Mouse (Mus musculus) cerebellum, adult 2 months (tissue): ENCODE data around the gene Gpr183. TPM values are rescaled to one million over a fixed set of nuclear protein-coding genes. Genes with fewer than 3 reads are reported as not detected.

Source experiments
- DNase-seq, 2 experiments: peaks; one replicate each; pipeline ENCODE4 v3.0.0; 2021
- H3K27ac ChIP-seq: fragments of 200-500 bp; 2 replicates; pipeline ENCODE4 v1.5.1; 2012; ENCODE audit warnings: low read length, control low read depth, inconsistent platforms; ENCODE audit not compliant: insufficient read depth
- H3K27me3 ChIP-seq: fragments of 200-500 bp; 2 replicates; pipeline ENCODE4 v1.6.1; 2012; ENCODE audit warnings: inconsistent platforms, mild to moderate bottlenecking, low read length, moderate library complexity; ENCODE audit not compliant: control insufficient read depth, insufficient read depth
- H3K4me1 ChIP-seq: fragments of 200-500 bp; 2 replicates; pipeline ENCODE4 v1.6.1; 2011; ENCODE audit warnings: low read length; ENCODE audit not compliant: control insufficient read depth, insufficient read depth
- H3K4me3 ChIP-seq: fragments of 200-500 bp; replicated peaks from 2 replicates; pipeline ENCODE3; 2011; ENCODE audit warnings: mild to moderate bottlenecking, low read depth, low read length, control low read depth; ENCODE audit not compliant: insufficient read depth
- CTCF ChIP-seq: fragments of 200-500 bp; IDR thresholded peaks from 2 replicates; pipeline ENCODE4 v1.5.1; 2011; ENCODE audit warnings: low read depth, mild to moderate bottlenecking, control low read depth, low read length, moderate library complexity, borderline replicate concordance; ENCODE audit not compliant: insufficient read depth
- POLR2A ChIP-seq: fragments of 200-500 bp; IDR thresholded peaks from 2 replicates; pipeline ENCODE4 v1.6.1; 2011; ENCODE audit warnings: low read length, control low read depth, borderline replicate concordance; ENCODE audit not compliant: insufficient read depth
- WGBS: fragments of 180-500 bp; shearing (Covaris S2); methylation state at CpG from one replicate; pipeline ENCODE4 v1.1.7; 2018; 5-methylcytosine and 5-hydroxymethylcytosine counted together
- polyA plus RNA-seq: library from polyadenylated mRNA; depleted of rRNA; stranded (reverse); fragments of >200 nt; gene quantifications from 2 replicates; pipeline ENCODE4 v1.2.3, GENCODE M21; 2012; rRNA removed

Gene Gpr183
- polyA plus RNA-seq, 1 experiment: 0.33 TPM

DNA sequence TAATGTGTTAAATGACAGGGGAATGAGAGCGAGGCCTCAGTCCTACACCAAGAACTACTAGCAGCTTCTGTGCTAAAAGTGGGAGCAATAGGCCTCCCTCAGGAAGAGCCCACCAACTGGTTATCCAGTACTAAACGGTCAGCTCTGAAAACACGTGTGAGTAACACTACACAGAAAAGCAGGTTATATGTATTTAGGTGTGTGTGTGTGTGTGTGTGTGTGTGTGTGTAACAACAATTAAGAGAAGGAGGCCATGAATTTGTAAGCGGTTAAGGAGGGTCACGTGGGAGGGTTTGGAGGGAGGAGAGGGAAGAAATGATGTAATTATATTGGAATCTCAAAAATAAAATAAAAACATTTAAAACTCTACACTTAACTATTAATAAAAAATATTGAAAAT is 49.9 kb downstream of the Gpr183 start:
- DNase-seq: no peak
- Histone ChIP-seq H3K4me1 (no peaks in the 10 kb centered on the region), H3K27ac (no peak overlapping the region), H3K4me3 (no peak overlapping the region), H3K27me3 (no peaks in the 10 kb centered on the region)
- no peak for TF ChIP-seq CTCF
- no peak for TF ChIP-seq POLR2A
- 92% methylated on average over 5 of the region's 5 CpGs for WGBS

DNA sequence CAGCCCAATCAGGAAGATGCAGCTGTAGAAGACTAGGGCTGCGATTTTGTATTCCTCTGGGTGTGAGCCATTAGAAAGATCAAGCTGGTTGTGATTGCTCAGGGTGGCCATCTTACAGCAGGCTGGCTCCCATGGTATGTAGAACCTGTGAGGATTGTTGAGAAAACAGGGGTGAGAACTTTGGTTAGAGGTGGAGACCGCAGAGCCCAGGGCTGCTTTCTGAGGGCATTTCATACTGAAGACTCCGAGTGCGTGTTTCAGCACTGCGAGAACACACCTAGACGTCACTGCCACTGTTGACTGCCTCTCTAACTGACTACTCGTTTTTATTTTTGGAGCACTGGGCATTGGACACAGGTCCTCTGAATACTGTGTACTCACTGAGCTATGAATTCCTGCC is 52.5 kb downstream of the Gpr183 start:
- Histone ChIP-seq H3K4me1 (no peaks in the 10 kb centered on the region), H3K27ac (no peak overlapping the region), H3K4me3 (no peak overlapping the region), H3K27me3 (no peaks in the 10 kb centered on the region)
- WGBS: 92% methylated on average over 7 of the region's 7 CpGs
- no peak for DNase-seq
- TF ChIP-seq CTCF: no peak
- no peak for TF ChIP-seq POLR2A

DNA sequence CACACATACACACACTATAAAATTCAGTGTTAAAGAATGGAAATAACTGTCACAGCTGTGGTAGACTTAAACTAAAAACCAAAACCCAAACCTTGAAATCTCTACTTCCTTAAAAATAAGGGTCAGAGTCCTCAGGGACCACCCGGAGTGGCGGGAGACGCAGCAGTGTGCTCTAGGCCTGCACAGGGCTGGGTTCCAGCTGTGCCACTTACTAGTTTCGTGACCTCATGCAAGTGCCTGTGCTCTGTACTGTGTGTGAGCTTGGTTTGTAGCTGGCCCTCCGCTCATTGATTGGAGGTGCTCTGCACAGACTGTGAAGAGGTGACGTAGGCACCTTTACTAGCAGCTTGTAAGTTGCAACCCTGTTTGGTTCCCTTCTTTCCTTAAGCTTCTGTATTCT is 55.1 kb downstream of the Gpr183 start:
- TF ChIP-seq POLR2A (no peak), CTCF (no peak)
- 94% methylated on average over 6 of the region's 6 CpGs for WGBS
- Histone ChIP-seq H3K27ac (no peak overlapping the region), H3K4me1 (no peaks in the 10 kb centered on the region), H3K4me3 (no peak overlapping the region), H3K27me3 (no peaks in the 10 kb centered on the region)
- DNase-seq: no peak

GRCm38 (mm10) chr14:121906992-121907681 is 57.9 kb downstream of the Gpr183 start:
- Histone ChIP-seq H3K27ac (no peak overlapping the region), H3K27me3 (no peaks in the 10 kb centered on the region), H3K4me1 (no peaks in the 10 kb centered on the region; the same call in 1 of the 2 replicates), H3K4me3 (no peak overlapping the region)
- no peak for DNase-seq
- TF ChIP-seq POLR2A (no peak), CTCF (no peak)
- WGBS: 89% methylated on average over 11 of the region's 11 CpGs

GRCm38 (mm10) chr14:121906341-121906991 is 58.5 kb downstream of the Gpr183 start:
- no peak overlapping the region for H3K4me3 ChIP-seq
- H3K4me1 ChIP-seq: no peaks in the 10 kb centered on the region; the same call in 1 of the 2 replicates
- WGBS: 90% methylated on average over 8 of the region's 8 CpGs
- DNase-seq: no peak
- no peak overlapping the region for H3K27ac ChIP-seq
- no peaks in the 10 kb centered on the region for H3K27me3 ChIP-seq
- TF ChIP-seq CTCF: no peak
- no peak for TF ChIP-seq POLR2A

DNA sequence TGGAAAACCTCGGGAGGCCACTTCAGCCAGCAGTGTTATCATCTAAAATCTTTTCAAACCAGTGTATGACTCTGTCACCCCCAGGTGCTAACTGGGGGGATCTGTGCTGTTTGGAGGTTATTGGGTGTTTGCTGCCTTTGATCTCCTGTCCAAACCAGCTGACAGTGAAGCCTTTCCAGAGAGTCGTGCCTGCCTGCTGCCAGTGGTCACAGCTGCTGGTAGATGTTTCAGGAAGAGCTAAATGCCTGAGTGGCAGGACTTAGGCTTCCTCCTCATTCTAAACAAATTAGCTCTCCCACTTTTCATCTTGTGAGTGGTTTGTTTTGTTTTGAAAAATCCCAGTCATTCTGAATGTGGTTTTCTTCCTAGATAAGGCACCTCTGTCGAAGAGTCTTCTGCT is 60.2 kb downstream of the Gpr183 start:
- no peaks in the 10 kb centered on the region; the same call in 1 of the 2 replicates for H3K4me1 ChIP-seq
- H3K4me3 ChIP-seq: no peak overlapping the region
- 45% methylated on average over 3 of the region's 3 CpGs for WGBS
- no peaks in the 10 kb centered on the region for H3K27me3 ChIP-seq
- TF ChIP-seq CTCF (no peak), POLR2A (no peak)
- DNase-seq: no peak
- H3K27ac ChIP-seq: no peak overlapping the region

- no peaks in the 10 kb centered on the region; the same call in 1 of the 2 replicates for H3K4me1 ChIP-seq
- no peak for DNase-seq
- H3K27ac ChIP-seq: no peak overlapping the region
- H3K4me3 ChIP-seq: no peak overlapping the region
- 90% methylated on average over 7 of the region's 7 CpGs for WGBS
- no peaks in the 10 kb centered on the region for H3K27me3 ChIP-seq
- TF ChIP-seq POLR2A (no peak), CTCF (no peak)
Measured at GRCm38 (mm10) chr14:121903381-121903876, 61.6 kb downstream of the Gpr183 start.

Other genes with a start within 250 kb of the Gpr183 start
- gene Dock9, start 167.4 kb downstream of the Gpr183 start, polyA plus RNA-seq: 140 TPM in 2 replicates
- 44.4 and 45.6 TPM in 2 replicates for gene Ubac2, start 86.6 kb downstream of the Gpr183 start, polyA plus RNA-seq
- 0.06 TPM in 1 of 2 replicates, not detected in the other for gene Gpr18, start 49.4 kb downstream of the Gpr183 start, polyA plus RNA-seq
- 0.28 and 0.29 TPM in 2 replicates for gene Timm8a2, start 69.5 kb upstream of the Gpr183 start, polyA plus RNA-seq
- 81.4 and 90.7 TPM in 2 replicates for gene Tm9sf2, start 141.8 kb upstream of the Gpr183 start, polyA plus RNA-seq
- 38.1 and 40.6 TPM in 2 replicates for gene Clybl, start 216.5 kb upstream of the Gpr183 start, polyA plus RNA-seq